Mouse (Mus musculus) thymus, adult 2 months (tissue): Measurements from ENCODE around the gene Dnaaf3. TPM values are rescaled to one million over a fixed set of nuclear protein-coding genes. Genes with fewer than 3 reads are reported as not detected.

Experiments
- DNase-seq: peaks from one replicate; pipeline ENCODE4 v3.0.0; 2021
- H3K27ac ChIP-seq: fragments of 200-500 bp; 2 replicates; pipeline ENCODE4 v1.5.1; 2012; ENCODE audit warnings: low read length, control low read depth; ENCODE audit not compliant: control insufficient read depth, insufficient read depth
- H3K27me3 ChIP-seq: fragments of 200-500 bp; 2 replicates; pipeline ENCODE4 v1.6.1; 2012; ENCODE audit warnings: mild to moderate bottlenecking, low read length, moderate library complexity, mixed read lengths; ENCODE audit not compliant: control insufficient read depth, insufficient read depth
- H3K36me3 ChIP-seq: fragments of 200-500 bp; 2 replicates; pipeline ENCODE4 v1.6.1; 2012; ENCODE audit warnings: mild to moderate bottlenecking, low read length, moderate library complexity; ENCODE audit not compliant: control insufficient read depth, insufficient read depth
- H3K4me1 ChIP-seq: fragments of 200-500 bp; replicated peaks from 2 replicates; pipeline ENCODE4 v1.6.1; 2012; ENCODE audit warnings: low read length; ENCODE audit not compliant: control insufficient read depth, insufficient read depth
- H3K4me3 ChIP-seq: fragments of 200-500 bp; 2 replicates; pipeline ENCODE4 v1.5.1; 2012; ENCODE audit warnings: mild to moderate bottlenecking, low read length, control low read depth, moderate library complexity; ENCODE audit not compliant: control insufficient read depth, insufficient read depth
- CTCF ChIP-seq: fragments of 200-500 bp; IDR thresholded peaks from 2 replicates; pipeline ENCODE4 v1.5.1; 2012; ENCODE audit warnings: mild to moderate bottlenecking, control low read depth, low read length, moderate library complexity, borderline replicate concordance; ENCODE audit not compliant: control insufficient read depth, poor library complexity, insufficient read depth; ENCODE audit errors: extremely low read depth
- POLR2A ChIP-seq: fragments of 200-500 bp; IDR thresholded peaks from 2 replicates; pipeline ENCODE4 v1.6.1; 2012; ENCODE audit warnings: mild to moderate bottlenecking, low read length, control low read depth, moderate library complexity; ENCODE audit not compliant: control insufficient read depth, poor library complexity, insufficient read depth; ENCODE audit errors: extremely low read depth
- WGBS: fragments of 180-500 bp; shearing (Covaris S2); methylation state at CpG from one replicate; pipeline ENCODE4 v1.1.7; 2018; 5-methylcytosine and 5-hydroxymethylcytosine counted together
- polyA plus RNA-seq: library from polyadenylated mRNA; depleted of rRNA; stranded (reverse); fragments of >200 nt; gene quantifications from 2 replicates; pipeline ENCODE4 v1.2.3, GENCODE M21; 2012; rRNA removed

Dnaaf3 gene
- polyA plus RNA-seq, 1 experiment: 9.8 TPM

- H3K4me1 ChIP-seq: peaks cover 3% of the 10 kb centered on the region
- no peak overlapping the region for H3K4me3 ChIP-seq
- peaks cover 25% of the 10 kb centered on the region for H3K36me3 ChIP-seq
- 94% methylated on average over 12 of the region's 12 CpGs for WGBS
- H3K27ac ChIP-seq: no peak overlapping the region
- no peaks in the 10 kb centered on the region; the same call in 1 of the 2 replicates for H3K27me3 ChIP-seq
- TF ChIP-seq CTCF: no peak
- no peak for TF ChIP-seq POLR2A
- DNase-seq: no peak
Observed at GRCm38 (mm10) chr7:4482281-4482680, 50.0 kb downstream of the Dnaaf3 start.

- no peaks in the 10 kb centered on the region; the same call in 1 of the 2 replicates for H3K27me3 ChIP-seq
- no peak for TF ChIP-seq POLR2A
- no peak for TF ChIP-seq CTCF
- peak; percentile 39 for DNase-seq
- no peak overlapping the region for H3K4me3 ChIP-seq
- H3K4me1 ChIP-seq: peaks cover 3% of the 10 kb centered on the region
- WGBS: 52% methylated on average over 6 of the region's 6 CpGs
- H3K27ac ChIP-seq: no peak overlapping the region
- peaks cover 25% of the 10 kb centered on the region for H3K36me3 ChIP-seq
Observed at GRCm38 (mm10) chr7:4479674-4480073, 52.6 kb downstream of the Dnaaf3 start.

- H3K27ac ChIP-seq: no peak overlapping the region
- DNase-seq: no peak
- no peaks in the 10 kb centered on the region; the same call in 1 of the 2 replicates for H3K27me3 ChIP-seq
- TF ChIP-seq CTCF (no peak), POLR2A (no peak)
- H3K36me3 ChIP-seq: peaks cover 23% of the 10 kb centered on the region
- peaks cover 3% of the 10 kb centered on the region for H3K4me1 ChIP-seq
- 36% methylated on average over 16 of the region's 16 CpGs for WGBS
- H3K4me3 ChIP-seq: peak overlapping the region; percentile 6; the same call in 1 of the 2 replicates
Observed at GRCm38 (mm10) chr7:4478796-4479291, 53.4 kb downstream of the Dnaaf3 start.

- Histone ChIP-seq H3K27me3 (no peaks in the 10 kb centered on the region; the same call in 1 of the 2 replicates), H3K27ac (no peak overlapping the region), H3K4me3 (peak overlapping the region; percentile 6; the same call in 1 of the 2 replicates), H3K4me1 (peaks cover 3% of the 10 kb centered on the region), H3K36me3 (peaks cover 17% of the 10 kb centered on the region)
- TF ChIP-seq POLR2A: no peak
- TF ChIP-seq CTCF: no peak
- DNase-seq: no peak
- WGBS: 30% methylated on average over 39 of the region's 39 CpGs
Observed at GRCm38 (mm10) chr7:4478021-4478795, 54.0 kb downstream of the Dnaaf3 start.

- no peak overlapping the region for H3K4me3 ChIP-seq
- DNase-seq: no peak
- no peaks in the 10 kb centered on the region for H3K36me3 ChIP-seq
- H3K27me3 ChIP-seq: no peaks in the 10 kb centered on the region; the same call in 1 of the 2 replicates
- 34% methylated on average over 19 of the region's 19 CpGs for WGBS
- H3K27ac ChIP-seq: no peak overlapping the region
- peaks cover 3% of the 10 kb centered on the region for H3K4me1 ChIP-seq
- TF ChIP-seq POLR2A (no peak), CTCF (no peak)
Observed at GRCm38 (mm10) chr7:4473940-4474339, 58.3 kb downstream of the Dnaaf3 start.

Other genes with a start within 250 kb of the Dnaaf3 start
- gene Ncr1, start 194.7 kb downstream of the Dnaaf3 start, polyA plus RNA-seq: 0.22 and 0.57 TPM in 2 replicates
- gene Gp6, start 134.7 kb downstream of the Dnaaf3 start, polyA plus RNA-seq: not detected in 2 replicates
- gene Rdh13, start 86.8 kb downstream of the Dnaaf3 start, polyA plus RNA-seq: 9.1 and 10.8 TPM in 2 replicates
- gene Eps8l1, start 71.8 kb downstream of the Dnaaf3 start, polyA plus RNA-seq: 4.2 and 24.2 TPM in 2 replicates
- gene Ppp1r12c, start 30.8 kb downstream of the Dnaaf3 start, polyA plus RNA-seq: 136 and 162 TPM in 2 replicates
- gene Tnnt1, start 16.1 kb downstream of the Dnaaf3 start, polyA plus RNA-seq: 1.8 TPM in 2 replicates
- 79.0 and 1,187 TPM in 2 replicates for gene Tnni3, start 8.2 kb downstream of the Dnaaf3 start, polyA plus RNA-seq
- 0.39 and 0.54 TPM in 2 replicates for gene Syt5, start 15.1 kb upstream of the Dnaaf3 start, polyA plus RNA-seq
- gene Ptprh, start 71.6 kb upstream of the Dnaaf3 start, polyA plus RNA-seq: 0.11 and 0.15 TPM in 2 replicates
- gene Tmem86b, start 99.0 kb upstream of the Dnaaf3 start, polyA plus RNA-seq: 103 and 113 TPM in 2 replicates
- gene Ppp6r1, start 126.6 kb upstream of the Dnaaf3 start, polyA plus RNA-seq: 419 and 475 TPM in 2 replicates
- 53.0 and 55.4 TPM in 2 replicates for gene Hspbp1, start 152.6 kb upstream of the Dnaaf3 start, polyA plus RNA-seq
- 0.71 and 0.84 TPM in 2 replicates for gene Brsk1, start 158.2 kb upstream of the Dnaaf3 start, polyA plus RNA-seq
- gene Tmem150b, start 192.8 kb upstream of the Dnaaf3 start, polyA plus RNA-seq: 2.2 and 3.7 TPM in 2 replicates
- 224 and 250 TPM in 2 replicates for gene Kmt5c, start 207.7 kb upstream of the Dnaaf3 start, polyA plus RNA-seq
- gene Cox6b2, start 220.6 kb upstream of the Dnaaf3 start, polyA plus RNA-seq: 36.6 and 47.7 TPM in 2 replicates
- gene Fam71e2, start 238.8 kb upstream of the Dnaaf3 start, polyA plus RNA-seq: 0.11 TPM in 1 of 2 replicates, not detected in the other